Mouse (Mus musculus) layer of hippocampus, adult 18-20 months (tissue): Measurements from ENCODE around the gene Arid1b. TPM values are rescaled to one million over a fixed set of nuclear protein-coding genes. Genes with fewer than 3 reads are reported as not detected.

Source experiments
- DNase-seq, 2 experiments: peaks; one replicate each; pipeline ENCODE4 v3.0.0; 2022; ENCODE audit warnings: low spot score in 2 of 2
- total RNA-seq, 2 experiments: library from RNA; stranded (reverse); gene quantifications; 2 replicates each; pipeline ENCODE4 v1.2.3; 2021

Arid1b gene
- total RNA-seq, 2 experiments from 2014 or later = 103 to 108 TPM

- DNase-seq = no peak
Measured at GRCm38 (mm10) chr17:5108546-5109142, 114.5 kb downstream of the Arid1b start.

- no peak for DNase-seq
Measured at GRCm38 (mm10) chr17:5109343-5109742, 115.2 kb downstream of the Arid1b start.

GRCm38 (mm10) chr17:5110159-5110558 lies 116.0 kb downstream of the Arid1b start:
- no peak for DNase-seq

- DNase-seq = peak in 1 of 2 experiments; percentile 46
Measured at GRCm38 (mm10) chr17:5110981-5111380, 116.8 kb downstream of the Arid1b start.

DNA sequence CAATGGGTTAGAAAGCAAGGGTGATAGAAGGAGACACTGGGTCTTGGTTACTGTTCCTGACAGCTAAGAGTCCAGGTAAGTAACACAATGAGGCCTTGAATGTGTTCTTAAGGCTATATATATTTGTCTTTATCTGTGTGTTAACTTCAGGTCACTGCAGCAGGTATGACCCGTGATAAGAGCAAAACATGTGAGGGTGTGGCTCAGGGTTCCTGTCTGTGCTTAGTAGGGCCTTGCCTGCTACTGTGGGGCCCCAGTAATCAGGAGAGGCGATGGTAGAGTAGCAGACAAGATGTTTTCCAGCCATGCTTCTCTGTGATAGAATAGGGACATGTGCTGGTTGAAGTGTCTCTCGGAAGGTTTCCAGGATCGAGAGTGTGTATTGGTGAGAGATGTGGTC lies 118.0 kb downstream of the Arid1b start:
- DNase-seq = no peak

- DNase-seq = peak in 1 of 2 experiments; percentile 45
Measured at GRCm38 (mm10) chr17:5115952-5116351, 121.8 kb downstream of the Arid1b start.

- DNase-seq = no peak
Measured at GRCm38 (mm10) chr17:5116990-5117389, 122.9 kb downstream of the Arid1b start.

DNA sequence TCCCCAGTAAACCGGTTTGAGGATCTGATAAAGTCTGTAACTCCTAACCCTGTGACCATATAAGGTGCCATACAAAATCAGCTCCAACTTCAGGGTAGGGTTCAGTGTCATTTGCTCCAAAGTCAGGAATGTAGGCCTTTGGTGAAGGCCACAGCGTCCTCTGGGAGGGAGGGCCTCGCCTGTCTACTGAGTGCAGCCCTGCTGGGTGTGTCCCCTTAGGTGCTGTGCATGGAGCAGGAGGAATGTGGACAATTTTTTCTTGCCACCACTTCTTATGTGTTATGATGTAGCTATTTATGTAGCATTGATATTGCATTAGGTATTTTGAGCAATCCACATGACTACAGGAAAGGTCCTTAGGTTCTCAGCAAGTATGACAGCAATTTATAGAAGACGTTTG lies 124.0 kb downstream of the Arid1b start:
- no peak for DNase-seq

- peak in 1 of 2 experiments; percentile 44 for DNase-seq
Measured at GRCm38 (mm10) chr17:5124643-5125042, 130.5 kb downstream of the Arid1b start.

DNA sequence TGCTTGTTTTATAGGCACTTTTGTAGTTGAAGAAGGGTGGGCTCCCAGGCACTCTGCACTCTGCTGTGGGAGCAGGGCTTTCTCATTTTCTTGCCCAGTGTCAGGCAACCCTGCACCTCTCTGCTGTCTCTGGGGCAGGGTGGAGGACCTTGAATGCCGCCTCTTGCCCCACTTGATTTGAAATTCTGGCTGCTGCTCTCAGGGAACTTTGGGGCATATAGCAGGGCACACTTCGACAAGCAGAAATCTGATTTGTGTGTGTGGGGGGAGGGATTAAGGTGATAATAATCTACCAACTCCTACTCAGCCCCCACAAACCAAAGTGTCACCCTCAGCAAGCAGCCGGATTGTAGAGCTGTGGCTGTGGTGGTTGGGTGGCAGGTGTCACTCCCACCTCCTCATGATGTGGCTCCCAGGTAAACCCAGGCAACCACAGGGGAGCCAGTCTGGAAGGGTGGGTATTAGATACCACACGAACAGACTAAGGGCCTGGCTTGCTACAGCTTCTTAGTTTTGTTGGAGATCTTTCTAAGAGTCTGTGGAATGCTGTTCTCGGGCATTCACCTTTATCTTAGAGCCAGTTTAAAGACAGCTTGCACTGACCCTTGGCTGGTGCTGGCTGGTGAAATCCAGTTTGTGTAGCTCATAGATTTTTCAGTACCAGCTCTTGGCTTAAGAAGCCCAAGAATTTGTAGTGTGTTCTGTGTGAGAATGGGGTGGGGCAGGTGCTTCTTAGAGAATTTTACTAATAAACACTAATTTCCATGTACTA lies 131.1 kb downstream of the Arid1b start:
- DNase-seq = no peak

GRCm38 (mm10) chr17:5125856-5126806 lies 132.0 kb downstream of the Arid1b start:
- DNase-seq = no peak

DNA sequence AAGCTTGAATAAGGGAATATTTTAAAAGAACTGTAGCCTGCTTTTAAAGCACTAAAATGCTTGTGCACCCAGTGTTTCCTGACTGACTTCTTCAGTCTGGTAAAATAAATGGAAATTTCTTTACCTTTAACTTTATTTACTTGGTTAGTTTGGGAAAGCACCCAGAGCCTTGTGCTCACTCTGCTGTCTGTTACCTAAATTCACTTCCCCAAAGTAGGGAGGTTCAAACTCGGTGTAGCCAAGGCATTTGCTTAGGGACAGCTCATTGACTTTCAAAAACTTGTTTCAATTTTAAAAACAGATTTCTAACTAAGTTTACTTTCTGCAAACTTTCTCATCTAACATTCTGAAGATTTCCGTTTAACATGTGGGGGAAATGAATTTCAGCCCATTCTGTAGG lies 135.5 kb downstream of the Arid1b start:
- no peak for DNase-seq

DNA sequence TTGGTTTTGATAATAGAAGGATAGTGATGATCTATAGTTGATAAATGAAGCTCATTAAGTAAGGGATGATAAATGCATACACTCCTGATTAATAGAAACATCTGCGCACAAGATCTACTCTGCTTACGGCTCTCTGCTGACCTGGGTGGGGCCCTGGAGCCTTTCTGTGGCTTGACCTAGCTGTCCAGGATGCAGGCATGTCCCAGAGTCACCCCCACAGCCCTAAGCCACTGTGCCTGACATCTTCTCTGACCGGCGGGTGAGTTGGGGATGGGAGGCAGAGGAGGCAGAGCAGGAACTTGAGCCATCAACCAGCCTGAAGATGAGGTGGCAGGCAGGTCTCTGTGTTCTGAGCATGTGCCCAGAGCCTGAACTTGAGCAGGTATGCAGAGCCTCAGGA lies 136.0 kb downstream of the Arid1b start:
- DNase-seq = no peak

- no peak for DNase-seq
Measured at GRCm38 (mm10) chr17:5131706-5132105, 137.6 kb downstream of the Arid1b start.

DNA sequence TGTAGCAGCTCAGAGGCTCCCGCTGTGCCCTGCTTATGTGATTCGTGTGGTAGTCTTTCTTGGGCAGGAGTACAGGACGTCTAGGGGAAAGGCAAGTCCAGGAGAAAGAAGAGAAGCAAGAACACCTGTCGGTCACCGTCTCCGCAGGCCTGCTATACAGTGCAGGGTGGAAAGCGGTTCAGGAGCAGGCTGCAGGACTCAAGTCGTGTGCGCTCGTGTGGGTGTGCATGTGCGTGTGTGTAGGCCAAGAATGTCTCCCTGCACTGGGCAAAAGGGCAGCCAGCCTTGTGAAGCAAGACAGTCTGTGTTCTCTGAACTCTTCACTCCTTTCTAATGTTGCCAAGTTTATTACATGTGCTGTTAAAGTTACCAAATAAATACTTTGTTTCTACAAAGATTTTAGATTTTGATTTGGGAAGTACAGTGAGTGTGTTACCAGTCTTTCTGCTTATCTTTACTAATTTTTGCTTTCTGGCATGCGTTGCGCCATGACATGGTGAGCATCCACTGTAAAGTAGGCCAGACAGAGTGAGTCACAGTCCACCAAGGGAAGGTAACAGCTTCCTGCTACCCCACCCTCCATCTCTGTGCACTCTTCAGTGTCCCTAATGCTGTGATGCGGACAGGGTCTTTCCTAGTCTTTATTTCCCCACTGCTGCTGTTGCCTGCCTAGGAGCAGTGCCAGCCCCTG lies 138.3 kb downstream of the Arid1b start:
- DNase-seq = no peak

DNA sequence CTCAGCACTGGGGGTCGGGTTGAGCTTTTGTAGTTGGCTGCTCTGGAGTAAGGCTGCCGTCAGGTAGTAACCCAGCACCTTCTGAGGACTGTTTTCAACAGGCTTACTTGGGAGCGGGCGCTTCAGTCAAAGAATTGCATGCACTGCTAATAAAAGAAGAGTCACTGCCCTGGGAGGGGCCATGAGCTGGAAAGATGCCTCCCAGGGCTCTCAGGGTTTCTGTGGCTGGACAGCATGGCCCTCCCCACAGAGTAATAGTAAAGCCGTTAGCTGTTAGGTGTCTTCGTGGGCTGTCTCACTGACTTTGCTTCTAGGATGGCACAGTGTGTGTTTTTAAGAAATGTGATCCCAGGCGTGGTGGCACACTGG lies 138.8 kb downstream of the Arid1b start:
- DNase-seq = no peak

DNA sequence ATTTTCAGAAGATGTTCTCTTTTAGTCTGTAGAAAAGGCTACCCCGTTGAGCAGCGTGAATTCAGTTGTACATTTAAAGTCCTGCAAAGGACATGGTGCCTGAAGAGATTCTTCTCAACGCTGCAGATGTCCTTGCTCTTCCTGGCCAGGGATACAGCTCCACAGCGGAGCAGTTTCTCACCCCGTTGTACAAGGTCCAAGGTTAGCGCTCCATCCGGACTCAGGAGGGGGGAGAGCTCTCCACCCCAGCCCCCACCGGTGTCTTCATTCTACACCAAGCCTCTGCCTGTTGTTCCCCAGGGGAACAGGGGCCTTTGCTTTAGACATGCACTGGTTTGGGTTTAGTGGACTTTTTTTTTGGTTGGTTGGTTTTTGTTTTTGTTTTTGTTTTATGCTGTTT lies 139.7 kb downstream of the Arid1b start:
- no peak for DNase-seq

GRCm38 (mm10) chr17:5134271-5134670 lies 140.1 kb downstream of the Arid1b start:
- DNase-seq = no peak

DNA sequence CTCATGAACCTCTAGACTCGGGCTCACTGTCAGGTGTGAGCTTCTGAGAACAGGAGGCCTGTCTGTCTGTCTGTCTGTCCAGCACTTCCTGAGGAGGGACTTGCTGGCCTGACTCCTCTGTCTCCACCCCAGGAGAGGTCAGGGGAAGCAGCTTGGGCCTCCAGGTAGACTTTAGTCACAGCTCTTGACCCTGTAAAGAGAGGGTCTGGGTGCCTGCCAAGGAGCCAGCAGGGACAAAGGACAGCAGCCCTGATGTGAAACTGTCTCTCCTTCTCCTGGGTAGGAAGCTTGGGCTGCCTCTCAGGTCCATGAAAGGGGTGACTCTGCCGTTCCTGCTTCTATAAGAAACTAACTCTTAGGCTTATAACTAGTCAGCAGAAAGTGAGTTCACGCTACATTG lies 143.8 kb downstream of the Arid1b start:
- no peak for DNase-seq

DNA sequence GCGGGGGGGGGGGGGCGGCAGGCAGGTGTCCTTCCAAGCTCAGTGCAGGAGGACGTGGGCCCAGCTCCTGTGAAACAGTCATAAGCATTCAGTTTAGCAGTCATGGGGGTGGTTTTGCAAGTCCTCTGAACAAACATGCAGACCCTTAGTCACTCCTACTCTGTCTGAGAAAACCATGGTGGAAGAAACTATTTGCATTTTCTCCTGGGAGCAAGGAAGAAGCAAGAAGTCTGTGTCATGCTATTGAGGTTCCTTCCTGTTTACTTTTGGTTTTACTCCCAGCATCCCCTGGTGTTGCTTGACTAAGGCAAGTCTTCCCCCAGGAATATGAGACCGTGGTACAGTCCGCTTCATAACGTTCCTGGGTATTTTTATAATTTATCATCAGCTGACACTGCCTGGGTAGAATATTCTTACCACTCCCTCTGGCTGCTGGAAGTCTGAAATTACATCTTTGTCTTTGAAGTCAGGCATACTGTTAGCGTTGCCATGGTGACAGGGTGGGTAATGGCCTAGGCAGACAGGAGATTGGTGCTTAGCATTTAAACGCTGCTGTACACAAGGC lies 144.6 kb downstream of the Arid1b start:
- peak; percentile 64 to 85 for DNase-seq

DNA sequence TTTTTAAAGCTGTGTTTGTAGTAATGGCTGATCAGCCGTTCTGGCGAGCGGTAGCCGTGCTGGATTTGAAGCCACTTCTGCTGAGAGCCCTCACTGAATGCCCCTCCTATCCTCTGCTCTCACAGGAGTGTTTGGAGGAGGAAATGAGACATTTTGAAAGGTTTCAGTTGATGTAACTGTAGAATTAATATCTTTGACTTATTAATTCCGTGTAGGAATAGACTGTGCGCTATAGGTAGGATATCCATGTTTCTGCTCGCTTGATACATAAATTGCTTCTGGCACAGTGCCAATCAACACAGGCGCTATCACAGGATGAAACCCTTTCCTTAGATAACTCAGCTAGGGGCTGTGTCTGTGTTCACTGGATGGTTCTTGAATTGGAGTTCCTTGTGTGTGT lies 145.4 kb downstream of the Arid1b start:
- DNase-seq = no peak
